Mouse (Mus musculus): ENCODE results near the gene Dis3l2. TPM values are rescaled to one million over a fixed set of nuclear protein-coding genes. Genes with fewer than 3 reads are reported as not detected.
A peak's percentile ranks its signal among the peaks of the same experiment; 100 is the strongest.

Dis3l2 gene
- polyA plus RNA-seq, 1 experiment from 2014 or later: 33.1 TPM

DNA sequence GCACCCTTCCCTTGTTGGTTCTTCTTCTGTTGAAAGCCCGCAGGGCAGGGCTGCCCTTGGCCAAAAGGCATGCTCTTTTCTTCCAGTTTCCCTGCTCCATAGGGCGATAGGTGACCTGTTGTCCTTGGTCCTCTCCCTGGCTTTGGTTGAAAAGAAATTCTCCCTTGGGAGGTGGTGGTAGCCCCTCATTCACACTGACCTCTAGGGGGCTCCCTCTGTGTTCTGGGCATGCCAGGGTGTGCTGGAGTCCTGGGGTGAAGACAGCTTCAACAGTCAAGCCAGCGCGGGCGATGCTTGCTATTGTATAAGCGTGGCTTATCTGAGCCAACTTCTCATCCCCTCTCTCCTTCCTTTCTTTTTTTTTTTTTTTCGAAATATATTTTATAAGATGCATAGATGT, 6.7 kb upstream of the Dis3l2 start:
- Histone ChIP-seq H3K4me1 (replicated peaks) (no peaks in the 10 kb centered on the region), H3K9me3 (no peaks in the 10 kb centered on the region), H3K4me3 (replicated peaks) (no peak overlapping the region), H3K27me3 (no peaks in the 10 kb centered on the region), H3K9ac (replicated peaks) (no peak overlapping the region), H3K27ac (no peak overlapping the region), H3K4me2 (no peak overlapping the region), H3K36me3 (no peaks in the 10 kb centered on the region)
- 53% methylated on average over 7 of the region's 7 CpGs for WGBS
- ATAC-seq (ENCODE audit: insufficient number of reproducible peaks, insufficient read depth, low FRiP score, low TSS enrichment, low read depth): no peak

DNA sequence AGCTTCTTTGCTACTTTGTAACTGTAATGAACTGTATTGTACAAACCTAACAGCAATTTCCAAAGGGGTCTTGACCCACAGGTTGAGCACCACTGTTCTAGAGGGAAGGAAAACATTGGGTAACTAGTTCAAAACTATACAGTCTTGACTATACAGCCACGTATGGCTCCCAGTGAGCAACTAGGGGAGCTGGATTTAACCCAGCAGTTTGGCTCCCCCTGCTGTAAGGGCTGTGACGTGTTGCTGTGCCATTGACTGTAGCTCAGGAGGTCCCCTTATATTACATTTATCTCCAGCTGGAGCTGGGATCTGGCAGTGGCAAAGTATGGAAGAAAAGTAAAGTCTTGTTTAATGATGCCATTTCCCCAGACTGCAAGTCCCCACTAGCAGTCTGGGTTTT, 4.9 kb upstream of the Dis3l2 start:
- Histone ChIP-seq H3K36me3 (no peaks in the 10 kb centered on the region), H3K4me1 (replicated peaks) (peaks cover 5% of the 10 kb centered on the region), H3K27me3 (no peaks in the 10 kb centered on the region), H3K4me2 (no peak overlapping the region), H3K27ac (no peak overlapping the region), H3K4me3 (replicated peaks) (no peak overlapping the region), H3K9ac (replicated peaks) (no peak overlapping the region), H3K9me3 (no peaks in the 10 kb centered on the region)
- WGBS: 44% methylated on average over 2 of the region's 2 CpGs
- no peak for ATAC-seq (ENCODE audit: insufficient number of reproducible peaks, insufficient read depth, low FRiP score, low TSS enrichment, low read depth)

DNA sequence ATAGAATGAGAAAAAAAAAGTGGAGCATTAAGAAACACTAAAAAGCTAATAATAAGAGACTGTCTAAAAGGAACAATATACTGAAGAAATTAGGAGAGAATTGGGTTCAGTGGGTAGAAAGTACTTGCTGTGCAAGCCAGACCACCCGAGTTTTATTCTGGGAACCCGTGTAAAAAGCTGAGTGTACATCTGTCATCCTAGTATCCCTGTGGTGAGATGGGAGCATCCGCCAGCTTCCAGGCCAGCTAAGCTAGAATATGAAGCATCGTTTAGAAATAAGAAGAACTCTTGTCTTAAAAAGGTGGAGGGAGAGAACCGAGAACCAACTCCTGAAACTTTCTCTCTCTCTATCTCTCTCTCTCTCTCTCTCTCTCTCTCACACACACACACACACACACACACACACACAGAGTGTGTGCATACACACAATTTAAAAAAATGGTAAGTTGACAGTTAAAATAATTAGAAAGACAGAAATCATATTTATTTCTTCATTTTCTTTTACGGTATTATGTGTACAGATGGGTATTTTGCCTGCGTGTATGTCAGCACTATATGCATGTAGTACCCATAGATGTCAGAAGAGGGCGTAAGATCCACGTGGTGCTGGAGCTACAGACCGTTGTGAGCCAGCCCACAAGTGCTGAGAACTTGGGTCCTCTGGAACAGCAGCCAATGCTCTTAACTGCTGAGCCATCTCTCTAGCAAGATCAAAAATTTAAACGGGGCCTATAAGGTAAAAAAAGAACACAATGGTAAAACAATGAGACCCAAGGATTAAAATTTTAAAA, 4.1 kb upstream of the Dis3l2 start:
- ATAC-seq (ENCODE audit: insufficient number of reproducible peaks, insufficient read depth, low FRiP score, low TSS enrichment, low read depth): no peak
- Histone ChIP-seq H3K27ac (no peak overlapping the region), H3K4me2 (no peak overlapping the region), H3K27me3 (no peaks in the 10 kb centered on the region), H3K36me3 (no peaks in the 10 kb centered on the region), H3K9me3 (no peaks in the 10 kb centered on the region), H3K4me1 (replicated peaks) (peaks cover 5% of the 10 kb centered on the region), H3K9ac (replicated peaks) (no peak overlapping the region), H3K4me3 (replicated peaks) (no peak overlapping the region)
- 68% methylated on average over 11 of the region's 11 CpGs for WGBS

DNA sequence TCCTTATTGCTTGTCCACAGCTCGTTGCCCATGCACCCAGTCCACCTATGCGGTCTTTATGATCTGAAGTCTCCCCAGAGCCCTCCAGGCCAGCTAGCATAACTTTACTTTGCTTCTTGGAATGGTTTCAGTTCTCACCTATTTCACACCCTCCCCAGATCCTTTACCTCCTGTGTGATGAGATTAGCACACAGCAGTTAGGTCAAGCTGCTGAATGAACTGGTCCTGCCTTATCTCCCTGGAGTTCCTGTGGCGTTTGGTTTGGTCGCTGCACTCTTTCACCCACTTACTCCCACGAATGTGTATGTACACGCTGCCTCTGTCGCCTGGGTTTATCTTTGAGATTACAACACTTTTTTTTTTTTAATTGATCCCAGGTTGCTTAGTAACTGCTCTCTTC, 3.2 kb upstream of the Dis3l2 start:
- H3K27ac ChIP-seq: no peak overlapping the region
- no peaks in the 10 kb centered on the region for H3K36me3 ChIP-seq
- H3K4me2 ChIP-seq: no peak overlapping the region
- peaks cover 10% of the 10 kb centered on the region for H3K4me1 ChIP-seq (replicated peaks)
- WGBS: 72% methylated on average over 7 of the region's 7 CpGs
- no peak for ATAC-seq (ENCODE audit: insufficient number of reproducible peaks, insufficient read depth, low FRiP score, low TSS enrichment, low read depth)
- no peaks in the 10 kb centered on the region for H3K27me3 ChIP-seq
- no peaks in the 10 kb centered on the region for H3K9me3 ChIP-seq
- H3K9ac ChIP-seq (replicated peaks): no peak overlapping the region
- no peak overlapping the region for H3K4me3 ChIP-seq (replicated peaks)

DNA sequence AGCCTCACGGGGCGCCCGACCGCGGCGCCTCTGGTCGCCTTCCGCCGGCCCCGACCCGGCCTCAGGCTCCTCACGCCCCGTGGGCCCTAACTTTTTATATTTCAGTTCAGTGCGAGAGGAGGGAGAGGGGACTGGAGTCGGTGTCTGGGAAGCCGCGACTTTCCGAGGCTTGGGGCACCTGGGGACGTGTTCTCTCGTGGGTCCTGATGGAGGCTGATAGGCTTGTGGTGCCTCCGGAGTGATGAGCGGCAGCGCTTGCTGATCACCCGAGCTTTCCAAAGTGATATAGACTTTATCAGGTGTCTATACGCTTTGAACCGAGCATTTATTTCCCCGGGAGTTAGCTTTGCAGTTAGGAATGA, 338 bp downstream of the Dis3l2 start:
- Histone ChIP-seq H3K4me2 (peak overlapping the region; percentile 78), H3K4me3 (replicated peaks) (peak overlapping the region; percentile 92), H3K4me1 (replicated peaks) (peaks cover 11% of the 10 kb centered on the region), H3K27ac (peak overlapping the region; percentile 90), H3K9me3 (no peaks in the 10 kb centered on the region), H3K36me3 (no peaks in the 10 kb centered on the region), H3K9ac (replicated peaks) (peak overlapping the region; percentile 92), H3K27me3 (no peaks in the 10 kb centered on the region)
- ATAC-seq (ENCODE audit: insufficient number of reproducible peaks, insufficient read depth, low FRiP score, low TSS enrichment, low read depth): peak; percentile 70; the same call in 1 of the 2 replicates
- under 1% methylated on average over 27 of the region's 27 CpGs for WGBS

DNA sequence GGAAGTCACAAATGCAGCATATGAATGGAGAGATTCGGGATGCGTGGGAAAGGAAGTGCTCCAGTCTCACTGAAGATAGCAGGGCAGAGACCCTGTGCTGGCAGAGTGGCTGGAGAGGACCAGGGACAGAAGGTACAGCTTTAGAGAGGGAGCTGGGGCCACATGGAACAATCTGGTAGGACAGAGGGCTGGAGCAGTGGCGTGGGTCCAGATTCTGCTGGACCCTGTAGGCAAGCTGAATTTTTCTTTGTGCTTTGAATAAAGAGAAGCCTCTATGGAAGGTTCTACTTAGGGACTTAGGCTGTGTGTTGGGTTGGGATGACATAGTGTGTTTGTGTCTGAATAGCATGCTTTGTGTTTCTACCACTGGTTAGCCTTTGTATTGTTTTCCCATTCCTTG, 1.9 kb downstream of the Dis3l2 start:
- H3K9me3 ChIP-seq: no peaks in the 10 kb centered on the region
- H3K4me1 ChIP-seq (replicated peaks): peaks cover 11% of the 10 kb centered on the region
- H3K36me3 ChIP-seq: no peaks in the 10 kb centered on the region
- no peak overlapping the region for H3K4me3 ChIP-seq (replicated peaks)
- no peak overlapping the region for H3K27ac ChIP-seq
- WGBS: 93% methylated on average over 3 of the region's 3 CpGs
- H3K27me3 ChIP-seq: no peaks in the 10 kb centered on the region
- no peak overlapping the region for H3K9ac ChIP-seq (replicated peaks)
- no peak for ATAC-seq (ENCODE audit: insufficient number of reproducible peaks, insufficient read depth, low FRiP score, low TSS enrichment, low read depth)
- no peak overlapping the region for H3K4me2 ChIP-seq

DNA sequence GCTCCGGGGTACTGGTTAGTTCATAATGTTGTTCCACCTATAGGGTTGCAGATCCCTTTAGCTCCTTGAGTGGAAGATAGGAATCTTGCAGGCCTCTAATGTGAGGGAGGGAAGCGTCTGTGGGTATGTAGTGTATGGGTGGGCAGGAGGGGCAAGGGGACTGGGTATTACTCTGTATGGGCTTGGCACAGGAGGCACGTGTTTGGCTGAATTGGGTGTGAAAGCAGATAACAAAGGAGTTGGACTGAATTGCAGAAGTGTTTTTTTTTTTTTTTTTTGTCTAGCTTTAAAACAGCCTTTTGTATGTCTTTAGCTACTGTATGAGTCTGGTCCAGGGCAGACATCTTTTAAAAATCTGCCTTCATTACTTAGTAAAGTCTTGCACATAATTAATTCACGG, 5.9 kb downstream of the Dis3l2 start:
- Histone ChIP-seq H3K9ac (replicated peaks) (no peak overlapping the region), H3K4me3 (replicated peaks) (no peak overlapping the region), H3K27me3 (no peaks in the 10 kb centered on the region), H3K4me2 (no peak overlapping the region), H3K36me3 (no peaks in the 10 kb centered on the region), H3K9me3 (no peaks in the 10 kb centered on the region), H3K27ac (no peak overlapping the region), H3K4me1 (replicated peaks) (peaks cover 6% of the 10 kb centered on the region)
- ATAC-seq (ENCODE audit: insufficient number of reproducible peaks, insufficient read depth, low FRiP score, low TSS enrichment, low read depth): no peak
- 90% methylated on average over 4 of the region's 4 CpGs for WGBS

DNA sequence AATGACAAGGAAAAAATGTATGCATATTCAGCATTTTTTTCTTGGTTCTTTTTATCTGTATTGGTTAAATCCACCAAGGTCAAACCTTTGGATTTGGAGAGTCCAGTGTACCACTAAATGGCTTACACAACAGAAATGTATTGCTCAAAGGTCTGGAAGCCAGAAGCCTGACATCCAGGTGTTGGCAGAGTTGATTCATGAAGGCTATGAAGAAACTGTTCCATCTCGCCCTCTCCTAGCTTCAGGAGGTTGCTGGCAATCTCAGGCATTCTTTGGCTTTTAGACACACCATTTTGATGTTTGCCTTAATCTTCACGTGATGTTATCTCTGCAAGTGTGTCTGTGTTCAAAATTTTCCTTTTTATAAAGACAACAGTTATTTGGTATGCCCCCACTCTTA, 8.4 kb downstream of the Dis3l2 start:
- ATAC-seq (ENCODE audit: insufficient number of reproducible peaks, insufficient read depth, low FRiP score, low TSS enrichment, low read depth): no peak
- H3K4me1 ChIP-seq (replicated peaks): no peaks in the 10 kb centered on the region
- 84% methylated on average over 2 of the region's 2 CpGs for WGBS
- no peaks in the 10 kb centered on the region for H3K36me3 ChIP-seq
- H3K27me3 ChIP-seq: no peaks in the 10 kb centered on the region
- no peak overlapping the region for H3K27ac ChIP-seq
- H3K9me3 ChIP-seq: no peaks in the 10 kb centered on the region
- no peak overlapping the region for H3K4me3 ChIP-seq (replicated peaks)
- H3K9ac ChIP-seq (replicated peaks): no peak overlapping the region
- H3K4me2 ChIP-seq: no peak overlapping the region

DNA sequence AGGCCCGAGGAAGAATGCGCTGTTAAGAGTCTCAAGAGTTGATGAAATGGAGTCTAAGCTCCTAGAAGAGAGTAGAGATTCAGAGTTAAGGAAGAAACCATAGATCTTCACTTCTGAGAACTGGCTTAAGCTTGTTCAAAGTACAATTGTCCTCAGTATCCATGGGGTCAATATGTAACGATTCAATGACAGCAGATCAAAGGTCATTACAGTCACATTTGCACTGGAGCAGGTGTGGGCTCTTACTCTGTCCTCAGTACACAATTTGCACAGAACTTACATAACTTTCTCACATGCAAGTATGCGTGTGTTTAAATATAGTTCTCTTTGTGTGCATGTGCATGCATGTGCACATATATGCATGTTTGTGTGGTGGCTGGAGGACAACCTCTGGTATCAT, 9.4 kb downstream of the Dis3l2 start:
- Histone ChIP-seq H3K36me3 (no peaks in the 10 kb centered on the region), H3K27ac (no peak overlapping the region), H3K4me2 (no peak overlapping the region), H3K27me3 (no peaks in the 10 kb centered on the region), H3K4me3 (replicated peaks) (no peak overlapping the region), H3K9me3 (no peaks in the 10 kb centered on the region), H3K4me1 (replicated peaks) (no peaks in the 10 kb centered on the region), H3K9ac (replicated peaks) (no peak overlapping the region)
- ATAC-seq (ENCODE audit: insufficient number of reproducible peaks, insufficient read depth, low FRiP score, low TSS enrichment, low read depth): no peak
- 88% methylated on average over 4 of the region's 4 CpGs for whole genome bisulfite sequencing

DNA sequence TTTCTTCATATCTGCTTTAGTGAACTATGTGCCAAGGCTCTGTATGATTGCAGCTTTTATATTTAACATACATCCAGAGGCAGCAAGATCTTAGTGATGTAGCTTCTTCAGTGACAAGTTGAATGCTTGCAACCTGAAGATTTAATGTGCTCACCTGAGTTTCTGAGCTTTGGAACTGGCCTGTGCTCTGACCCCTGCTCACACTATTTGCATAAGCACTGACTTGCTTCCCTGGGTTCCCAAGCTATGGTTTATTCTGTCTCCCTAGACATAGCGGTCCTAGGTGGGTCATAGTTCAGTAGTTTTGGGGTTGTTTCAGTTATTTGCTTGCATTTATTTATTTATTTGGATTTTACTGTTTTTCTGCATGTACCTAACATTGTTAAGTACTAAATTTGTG, 14.6 kb downstream of the Dis3l2 start:
- Histone ChIP-seq H3K27me3 (no peaks in the 10 kb centered on the region), H3K9me3 (no peaks in the 10 kb centered on the region)
- WGBS: 85% methylated on average over 1 of the region's 1 CpGs

DNA sequence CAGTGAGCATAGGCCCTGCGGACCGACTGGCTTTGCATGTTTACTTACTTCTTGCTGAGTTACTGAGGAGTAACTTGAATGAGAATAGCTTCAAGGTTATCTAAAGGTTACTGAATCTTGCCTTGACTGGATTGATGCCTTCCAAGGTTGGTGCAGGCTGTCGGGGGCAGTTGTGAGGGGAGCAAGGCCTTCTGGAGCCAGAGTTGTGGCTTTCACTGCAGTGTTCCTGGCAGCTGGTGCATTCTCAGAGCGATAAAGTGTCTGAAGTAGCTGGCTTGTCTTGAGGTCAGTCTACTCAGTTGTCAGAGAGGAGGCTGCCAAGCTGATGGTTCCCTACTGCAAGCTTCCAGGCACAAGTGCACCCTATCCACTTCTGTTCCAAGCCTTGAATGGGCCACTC, 15.8 kb downstream of the Dis3l2 start:
- Histone ChIP-seq H3K9me3 (no peaks in the 10 kb centered on the region), H3K36me3 (no peaks in the 10 kb centered on the region), H3K27me3 (no peaks in the 10 kb centered on the region), H3K4me2 (no peak overlapping the region), H3K9ac (replicated peaks) (no peak overlapping the region), H3K4me1 (replicated peaks) (no peaks in the 10 kb centered on the region), H3K27ac (no peak overlapping the region), H3K4me3 (replicated peaks) (no peak overlapping the region)
- ATAC-seq (ENCODE audit: insufficient number of reproducible peaks, insufficient read depth, low FRiP score, low TSS enrichment, low read depth): no peak
- WGBS: 88% methylated on average over 4 of the region's 4 CpGs

More for the DNA sequence above, 14.6 kb downstream of the Dis3l2 start:
- Histone ChIP-seq H3K36me3 (no peaks in the 10 kb centered on the region), H3K4me2 (no peak overlapping the region), H3K27ac (no peak overlapping the region), H3K4me1 (replicated peaks) (no peaks in the 10 kb centered on the region), H3K4me3 (replicated peaks) (no peak overlapping the region), H3K9ac (replicated peaks) (no peak overlapping the region)
- ATAC-seq (ENCODE audit: insufficient number of reproducible peaks, insufficient read depth, low FRiP score, low TSS enrichment, low read depth): no peak

DNA sequence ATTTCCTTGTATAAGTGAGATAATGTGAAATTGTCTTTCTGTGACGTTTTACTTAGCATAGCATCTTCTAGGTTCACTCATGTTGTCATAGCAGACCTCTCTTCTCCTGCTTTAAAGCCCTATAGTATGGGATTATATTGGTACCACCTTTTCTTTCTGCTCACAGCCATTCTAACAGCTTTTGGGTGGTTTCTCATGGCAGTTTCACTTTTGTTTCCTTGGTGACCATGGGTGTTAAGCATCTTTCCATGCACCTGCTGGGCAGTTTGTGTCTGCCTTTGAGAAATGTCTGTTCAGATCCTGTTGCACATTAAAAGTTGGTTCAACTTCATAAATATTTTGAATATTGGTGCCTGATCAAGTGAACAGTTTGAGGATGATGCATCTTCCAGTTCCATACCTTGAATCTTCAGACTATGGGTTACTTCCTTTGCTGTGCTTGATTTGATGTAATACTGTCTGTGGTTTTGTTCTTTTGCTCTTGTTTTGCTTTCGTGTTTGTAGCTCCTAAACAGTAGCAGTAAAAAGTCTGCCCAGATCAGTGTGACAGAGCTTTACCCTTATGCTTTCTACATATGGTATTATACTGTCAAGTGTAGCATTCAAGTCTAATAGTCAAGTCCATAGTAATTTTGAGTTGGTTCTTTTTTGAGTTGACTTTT, 29.7 kb downstream of the Dis3l2 start:
- ATAC-seq (ENCODE audit: insufficient number of reproducible peaks, insufficient read depth, low FRiP score, low TSS enrichment, low read depth): no peak
- H3K9me3 ChIP-seq: no peaks in the 10 kb centered on the region
- H3K36me3 ChIP-seq: no peaks in the 10 kb centered on the region
- H3K4me2 ChIP-seq: no peak overlapping the region
- no peaks in the 10 kb centered on the region for H3K4me1 ChIP-seq (replicated peaks)
- 74% methylated on average over 2 of the region's 2 CpGs for WGBS
- no peaks in the 10 kb centered on the region for H3K27me3 ChIP-seq
- H3K9ac ChIP-seq (replicated peaks): no peak overlapping the region
- no peak overlapping the region for H3K27ac ChIP-seq
- no peak overlapping the region for H3K4me3 ChIP-seq (replicated peaks)

Measured in limb, embryonic 12.5 days (tissue).